Mouse (Mus musculus) gastrocnemius, postnatal 4 days (tissue): ENCODE measurements around the gene Eml6. TPM values are rescaled to one million over a fixed set of nuclear protein-coding genes. Genes with fewer than 3 reads are reported as not detected.

Source experiments
- DNase-seq, 2 experiments: peaks; one replicate each; pipeline ENCODE4 v3.0.0; 2021 to 2022; ENCODE audit warnings: low spot score in 2 of 2, mixed read lengths in 2 of 2
- total RNA-seq, 2 experiments: library from RNA; stranded (reverse); gene quantifications; 2 replicates each; pipeline ENCODE4 v1.2.3; 2021

The Eml6 gene
- total RNA-seq, 2 experiments from 2014 or later: 3.2 to 3.3 TPM

DNA sequence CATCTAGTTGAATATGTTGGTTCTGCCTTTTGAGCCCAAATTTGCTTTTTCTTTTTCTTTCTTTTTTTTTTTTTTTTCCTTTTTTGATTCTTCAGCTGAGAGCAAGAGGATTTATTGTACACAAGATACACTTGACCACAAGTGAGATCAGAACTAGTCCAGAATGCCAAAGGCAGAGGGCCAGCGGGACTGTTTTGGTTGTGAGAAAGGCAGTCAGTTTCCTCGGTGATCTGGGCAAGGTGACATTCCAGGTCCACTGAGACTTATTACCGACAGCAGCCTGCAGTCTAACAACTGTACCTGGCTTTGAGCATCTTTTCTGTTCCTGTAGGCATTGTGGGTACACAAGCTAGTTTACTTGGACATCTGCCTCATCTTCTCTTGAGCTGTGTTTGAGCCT lies 323.1 kb downstream of the Eml6 start:
- DNase-seq: no peak

DNA sequence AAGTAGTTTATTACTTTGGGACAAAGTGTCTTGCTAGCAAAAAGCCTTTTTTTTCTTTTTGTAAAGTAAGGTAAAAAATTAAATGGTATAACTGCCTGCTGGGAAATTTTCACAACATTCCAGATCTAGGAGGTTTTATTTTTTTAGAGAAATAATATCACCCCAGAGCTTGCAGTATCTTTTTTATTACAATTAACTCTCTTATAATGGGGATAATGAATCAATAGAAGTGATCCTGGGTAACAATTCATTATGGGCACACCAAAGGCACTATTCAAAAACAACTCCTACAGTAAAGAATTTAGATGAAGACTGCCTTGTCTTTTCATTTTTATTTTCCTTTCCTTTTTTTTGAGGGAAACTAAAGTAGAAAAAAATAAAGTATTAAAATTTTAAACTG lies 331.1 kb downstream of the Eml6 start:
- DNase-seq: no peak

DNA sequence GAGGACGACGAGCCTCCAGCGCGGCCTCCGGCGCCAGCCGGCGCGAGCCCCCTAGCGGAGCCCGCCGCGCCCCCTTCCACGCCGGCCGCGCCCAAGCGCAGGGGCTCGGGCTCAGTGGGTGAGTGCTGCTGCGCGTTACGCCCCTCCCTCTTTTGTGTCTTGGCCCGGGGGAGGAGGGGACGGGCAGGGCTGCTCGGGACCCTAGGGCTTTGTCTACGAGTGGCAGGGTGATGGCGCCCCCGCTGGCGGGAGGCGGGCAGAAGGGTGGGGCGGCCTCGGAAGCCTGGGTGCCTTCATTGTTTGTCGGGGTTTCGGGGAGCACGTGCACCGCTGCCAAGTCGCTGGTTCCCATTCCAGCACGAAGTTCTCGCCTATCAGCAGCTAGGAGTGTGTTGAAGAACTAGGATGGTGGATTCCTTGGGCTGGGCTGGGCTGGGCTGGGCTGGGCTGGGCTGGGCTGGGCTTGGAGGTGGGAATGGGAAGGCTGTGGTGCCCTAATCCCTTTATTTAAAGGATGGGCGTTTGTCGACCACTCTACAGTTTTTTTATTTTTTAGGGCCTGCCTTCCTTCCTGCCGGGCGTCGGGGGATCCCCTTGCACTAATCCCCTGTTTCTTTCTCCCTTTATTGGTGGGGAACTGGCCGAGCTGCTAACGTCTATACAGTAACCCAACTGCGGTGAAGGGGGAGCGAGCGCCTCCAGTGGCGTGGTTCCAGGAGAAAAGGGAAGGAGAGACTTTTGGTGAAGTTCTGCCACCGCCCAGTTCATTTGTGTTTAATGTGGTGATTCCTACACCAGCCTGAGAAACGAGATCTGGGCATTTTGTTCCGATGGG lies 332.0 kb downstream of the Eml6 start:
- peak; percentile 68 to 86 for DNase-seq

Other genes with a start within 250 kb of the Eml6 start
- gene 4931440F15Rik, start 200.4 kb downstream of the Eml6 start, total RNA-seq: 1 to 10 TPM; 2.0 to 2.1 TPM
- 100 to 1,000 TPM; 233 to 240 TPM for gene Sptbn1, start 242.1 kb upstream of the Eml6 start, total RNA-seq